Mouse (Mus musculus): Measurements from ENCODE around the gene Nxpe4. TPM values are rescaled to one million over a fixed set of nuclear protein-coding genes. Genes with fewer than 3 reads are reported as not detected.
"Not testable (repeated sequence)": the region's sequence is repeated elsewhere in the genome, so short reads cannot be mapped to it uniquely, and the experiment has no call there.

Nxpe4 gene
- polyA plus RNA-seq, 2 experiments from 2014 or later = 0.34 to 5.5 TPM

DNA sequence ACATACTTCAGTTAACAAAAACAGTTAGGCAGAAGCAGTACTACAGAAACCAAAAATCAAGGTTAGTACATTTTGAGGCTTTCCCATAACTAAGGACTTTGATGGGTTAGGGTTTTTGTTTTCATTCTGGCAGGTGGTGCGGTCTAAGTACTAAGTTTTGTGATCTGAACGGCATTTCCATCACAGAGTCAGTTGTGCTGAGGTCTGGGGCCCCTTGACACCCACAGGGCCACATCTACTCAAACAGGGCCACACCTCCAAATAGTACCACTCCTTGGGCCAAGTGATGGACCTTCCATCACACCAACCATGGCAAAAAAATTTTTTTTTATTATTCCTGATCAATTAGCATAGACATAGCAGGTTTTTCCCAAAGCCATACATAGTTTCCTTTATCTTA is 251.8 kb downstream of the Nxpe4 start:
- no peak for ATAC-seq

DNA sequence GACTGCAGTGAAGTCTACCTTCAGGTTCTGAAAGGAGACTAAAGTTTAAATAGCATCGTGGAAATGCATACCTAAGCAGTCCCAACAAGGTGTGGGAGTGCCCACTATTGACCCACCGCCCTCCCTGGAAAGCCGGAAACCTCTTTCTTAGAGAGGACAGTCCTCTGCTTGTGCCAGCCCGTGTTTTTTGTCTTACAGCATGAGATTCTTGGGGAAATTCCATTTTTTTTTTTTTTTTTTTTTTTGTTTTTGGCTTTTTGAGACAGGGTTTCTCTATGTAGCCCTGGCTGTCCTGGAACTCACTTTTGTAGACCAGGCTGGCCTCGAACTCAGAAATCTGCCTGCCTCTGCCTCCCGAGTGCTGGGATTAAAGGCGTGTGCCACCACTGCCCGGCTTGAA is 255.5 kb downstream of the Nxpe4 start:
- ATAC-seq = not testable (repeated sequence)

DNA sequence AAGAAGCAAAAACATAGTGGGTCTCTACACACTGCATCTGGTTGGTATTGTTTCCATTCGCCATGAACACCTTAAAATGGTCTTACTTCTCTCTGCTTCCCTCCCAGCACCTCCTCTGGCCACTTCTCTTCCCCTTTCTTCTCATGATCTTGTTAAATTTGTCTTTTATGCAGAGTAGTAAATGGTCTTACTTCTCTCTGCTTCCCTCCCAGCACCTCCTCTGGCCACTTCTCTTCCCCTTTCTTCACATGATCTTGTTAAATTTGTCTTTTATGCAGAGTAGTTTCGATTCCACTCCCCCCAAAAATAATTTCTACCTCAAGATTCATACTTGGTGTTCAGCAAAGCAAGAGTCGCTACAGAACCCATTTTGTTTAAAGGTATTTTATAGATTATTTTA is 256.2 kb downstream of the Nxpe4 start:
- no peak for ATAC-seq

- no peak for ATAC-seq
Measured at GRCm38 (mm10) chr9:48418397-48418796, 256.6 kb downstream of the Nxpe4 start.

GRCm38 (mm10) chr9:48418829-48419228 is 257.0 kb downstream of the Nxpe4 start:
- no peak for ATAC-seq

DNA sequence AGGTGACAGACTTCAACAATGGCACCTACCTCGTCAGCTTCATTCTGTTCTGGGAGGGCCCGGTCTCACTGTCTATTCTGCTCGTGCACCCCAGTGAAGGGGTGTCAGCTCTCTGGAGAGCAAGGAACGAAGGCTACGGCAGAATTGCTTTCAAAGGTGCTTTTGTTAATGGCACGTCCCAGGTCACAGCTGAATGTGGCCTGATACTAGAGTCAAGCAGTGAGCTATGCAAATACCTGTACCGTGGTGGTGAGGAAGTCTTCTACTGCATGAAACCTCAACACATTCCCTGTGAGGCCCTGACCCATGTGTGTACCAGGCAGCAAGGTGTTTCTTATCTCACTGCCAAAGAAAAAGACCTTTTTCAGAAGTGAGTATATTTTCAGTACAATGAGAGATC is 258.6 kb downstream of the Nxpe4 start:
- no peak for ATAC-seq

DNA sequence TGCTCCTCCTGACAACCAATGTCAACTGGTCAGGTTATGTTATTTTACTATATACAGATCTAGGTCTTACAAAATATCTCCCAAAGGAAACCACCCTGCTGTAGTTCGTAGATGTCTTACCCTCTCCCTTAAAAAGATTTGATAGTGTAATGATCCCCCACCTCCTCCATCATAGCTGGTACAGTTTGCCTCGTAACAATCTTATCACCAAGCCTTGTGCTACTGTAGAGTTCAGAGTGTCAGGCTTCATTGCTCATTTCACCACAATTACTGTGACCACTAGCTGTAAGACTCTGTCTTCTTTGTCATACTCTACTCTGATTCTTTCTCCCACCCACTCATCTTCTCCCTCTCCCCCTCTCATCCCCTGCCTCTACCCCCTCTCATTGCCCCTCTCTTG is 259.2 kb downstream of the Nxpe4 start:
- no peak for ATAC-seq

- no peak for ATAC-seq
Measured at GRCm38 (mm10) chr9:48421561-48421960, 259.7 kb downstream of the Nxpe4 start.

DNA sequence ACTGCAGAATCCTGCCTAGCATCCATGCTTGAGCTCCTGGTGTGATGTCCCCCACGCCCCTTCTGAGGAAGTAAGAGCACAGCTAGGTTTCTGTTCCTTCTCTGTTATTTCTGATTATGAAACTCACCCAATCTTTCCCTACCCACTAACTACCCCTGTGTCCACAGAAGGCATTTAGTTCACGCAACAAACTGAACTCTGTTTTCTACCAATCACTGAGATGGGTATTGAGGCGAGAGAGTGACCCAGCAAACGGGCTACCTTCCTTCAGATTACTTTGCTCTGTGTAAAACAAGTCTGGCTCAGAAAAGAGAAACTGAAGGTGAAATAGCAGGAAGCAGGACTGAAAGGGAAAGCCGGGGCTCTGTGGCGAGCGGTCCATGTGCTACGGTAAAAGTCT is 260.6 kb downstream of the Nxpe4 start:
- ATAC-seq = no peak

DNA sequence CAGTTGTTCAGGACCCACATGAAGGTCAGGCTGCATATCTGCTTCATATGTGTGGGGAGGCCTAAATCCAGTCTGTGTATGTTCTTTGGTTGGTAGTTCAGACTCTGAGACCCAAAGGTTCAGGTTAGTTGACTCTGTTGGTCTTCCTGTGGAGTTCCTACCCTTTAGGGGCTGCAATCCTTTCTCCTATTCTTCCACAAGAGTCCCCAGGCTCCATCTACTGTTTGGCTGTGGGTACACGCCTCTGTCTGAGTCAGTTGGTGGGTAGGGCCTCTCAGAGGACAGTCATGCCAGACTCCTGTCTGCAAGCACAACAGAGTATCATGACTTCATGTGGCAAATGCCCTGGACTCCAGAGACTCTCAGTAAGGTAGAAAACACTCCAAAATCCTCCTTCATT is 261.4 kb downstream of the Nxpe4 start:
- ATAC-seq = no peak

GRCm38 (mm10) chr9:48427176-48427575 is 265.4 kb downstream of the Nxpe4 start:
- no peak for ATAC-seq

GRCm38 (mm10) chr9:48432449-48432848 is 270.6 kb downstream of the Nxpe4 start:
- no peak for ATAC-seq

DNA sequence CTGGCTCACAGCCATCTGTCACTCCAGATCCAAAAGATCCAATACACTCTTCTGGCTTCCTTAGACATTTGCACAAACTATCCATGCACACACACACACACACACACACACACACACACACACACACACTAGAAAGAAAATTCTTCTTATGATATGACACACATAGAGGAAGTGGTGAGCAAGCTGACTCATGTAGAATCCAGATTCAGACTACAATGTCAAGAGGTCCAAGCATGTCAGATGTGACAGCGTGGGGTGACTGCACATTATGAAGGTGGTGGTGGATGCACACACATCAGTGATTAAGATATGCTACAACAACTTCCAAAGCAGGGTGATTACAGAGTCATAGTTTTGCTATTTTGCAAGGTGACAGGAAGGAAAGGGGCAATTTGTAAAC is 282.1 kb downstream of the Nxpe4 start:
- ATAC-seq = no peak

GRCm38 (mm10) chr9:48444821-48445220 is 283.0 kb downstream of the Nxpe4 start:
- no peak for ATAC-seq

DNA sequence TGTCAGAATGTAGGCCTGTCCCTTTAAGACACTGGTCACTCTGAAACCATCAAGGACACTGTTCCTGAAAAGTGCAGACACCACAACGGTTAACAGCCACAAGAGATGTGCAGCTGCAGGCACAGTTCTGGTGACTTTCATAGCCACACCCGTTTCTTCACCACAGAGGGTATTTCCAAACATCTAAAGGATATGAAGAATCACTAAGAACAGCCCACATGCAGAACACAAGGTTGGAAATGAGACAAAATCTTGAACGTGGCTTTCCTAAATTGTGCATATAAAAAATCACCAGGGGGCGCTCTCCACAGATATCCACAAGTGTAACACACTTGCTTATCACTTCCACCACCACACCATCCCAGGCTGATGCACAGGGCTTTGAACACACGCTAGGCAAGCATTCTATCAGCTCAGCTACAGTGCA is 286.0 kb downstream of the Nxpe4 start:
- ATAC-seq = peak; percentile 43

Other genes with a start within 250 kb of the Nxpe4 start
- under 1 TPM in 1 of 2 experiments, not detected in 1; 0.24 TPM for gene Nxpe2, start 191.4 kb downstream of the Nxpe4 start, polyA plus RNA-seq (2017; shearing (Covaris generic))